Mouse (Mus musculus) limb, embryonic 15.5 days (tissue): Measurements from ENCODE around the gene Gucy1b1. TPM values are rescaled to one million over a fixed set of nuclear protein-coding genes. Genes with fewer than 3 reads are reported as not detected.

ENCODE experiments used
- ATAC-seq: fragments of 200-750 bp; cut with Nextera tagmentation; 2 replicates; pipeline ENCODE4 v1.8.0; 2017; ENCODE audit warnings: low read depth, moderate TSS enrichment; ENCODE audit not compliant: insufficient number of reproducible peaks, low FRiP score, low TSS enrichment
- H3K27ac ChIP-seq: fragments of 300-500 bp; sonication (generic); 2 replicates; pipeline ENCODE4 v1.5.1; 2015; ENCODE audit warnings: moderate library complexity, mild to moderate bottlenecking, inconsistent platforms
- H3K27me3 ChIP-seq: fragments of 300-500 bp; sonication (generic); 2 replicates; pipeline ENCODE4 v1.6.1; 2015; ENCODE audit warnings: inconsistent platforms
- H3K36me3 ChIP-seq: fragments of 300-500 bp; sonication (generic); 2 replicates; pipeline ENCODE4 v1.6.1; 2015; ENCODE audit warnings: inconsistent platforms
- H3K4me1 ChIP-seq: fragments of 300-500 bp; sonication (generic); 2 replicates; pipeline ENCODE4 v1.6.1; 2015; ENCODE audit warnings: inconsistent platforms
- H3K4me2 ChIP-seq: fragments of 300-500 bp; sonication (generic); 2 replicates; pipeline ENCODE4 v1.6.1; 2015; ENCODE audit warnings: mild to moderate bottlenecking, inconsistent platforms
- H3K4me3 ChIP-seq: fragments of 300-500 bp; sonication (generic); 2 replicates; pipeline ENCODE4 v1.5.1; 2015; ENCODE audit warnings: mild to moderate bottlenecking, inconsistent platforms
- H3K9ac ChIP-seq: fragments of 300-500 bp; sonication (generic); 2 replicates; pipeline ENCODE4 v1.6.1; 2015; ENCODE audit warnings: inconsistent platforms
- H3K9me3 ChIP-seq: fragments of 300-500 bp; sonication (generic); 2 replicates; pipeline ENCODE4 v1.6.1; 2016; ENCODE audit warnings: inconsistent platforms
- WGBS: fragments of 180-500 bp; shearing (Covaris S2); methylation state at CpG from one replicate; pipeline ENCODE4 v1.1.7; 2015; 5-methylcytosine and 5-hydroxymethylcytosine counted together
- polyA plus RNA-seq: library from polyadenylated mRNA; unstranded; fragments of >200 nt; fragmentation: Nextera tagmentation; extraction: Ambion mirVana; gene quantifications from 2 replicates; pipeline ENCODE4 v1.2.1, GENCODE M21; 2015

Gucy1b1 gene
- polyA plus RNA-seq: 11.2 and 13.0 TPM in 2 replicates

DNA sequence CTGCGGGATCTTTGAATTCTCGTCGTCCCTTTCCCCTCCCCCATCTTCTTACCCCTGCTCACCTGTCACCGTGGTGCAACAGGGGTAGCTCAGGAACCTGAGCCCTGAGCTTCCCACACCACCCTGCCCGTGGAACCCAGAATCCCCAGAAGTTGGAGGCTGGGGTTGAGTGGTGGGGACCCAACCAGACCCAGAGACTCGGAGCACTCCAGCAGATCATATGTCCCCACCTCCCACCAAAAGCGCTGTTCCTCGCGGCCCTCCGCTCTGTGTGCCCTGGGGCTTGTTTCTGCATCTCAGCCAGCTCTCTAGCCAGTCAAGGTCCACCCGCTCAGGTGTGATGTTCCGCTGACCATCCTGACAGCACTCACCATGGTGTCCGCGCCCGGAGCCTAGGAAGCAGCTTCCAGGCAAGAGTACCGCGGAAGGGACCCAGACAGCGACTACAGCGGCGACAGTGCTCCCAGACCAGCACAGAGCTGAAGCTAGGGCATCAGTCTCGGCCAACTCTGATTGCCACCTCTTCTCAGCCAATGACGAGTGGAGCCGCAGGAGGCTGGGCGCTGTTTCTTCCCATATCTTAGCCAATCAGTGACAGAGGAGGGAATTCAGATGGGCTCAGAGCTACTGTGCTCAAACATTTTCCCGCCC, at the start of gene Gucy1b1:
TSS of gene Gucy1b1 (minus strand) at position 489 of the 651 bp plus-strand sequence.
- 3% methylated on average over 25 of the region's 25 CpGs for WGBS
- Histone ChIP-seq H3K36me3 (no peaks in the 10 kb centered on the region), H3K9ac (peak within 1 kb of the TSS; percentile 39), H3K9me3 (no peaks in the 10 kb centered on the region), H3K27me3 (peaks cover 12% of the 10 kb centered on the region; the same call in 1 of the 2 replicates), H3K27ac (no peak within 1 kb of the TSS), H3K4me1 (peaks cover 17% of the 10 kb centered on the region), H3K4me2 (peak within 1 kb of the TSS; percentile 95), H3K4me3 (peak within 1 kb of the TSS; percentile 48)
- ATAC-seq: peak; percentile 90

DNA sequence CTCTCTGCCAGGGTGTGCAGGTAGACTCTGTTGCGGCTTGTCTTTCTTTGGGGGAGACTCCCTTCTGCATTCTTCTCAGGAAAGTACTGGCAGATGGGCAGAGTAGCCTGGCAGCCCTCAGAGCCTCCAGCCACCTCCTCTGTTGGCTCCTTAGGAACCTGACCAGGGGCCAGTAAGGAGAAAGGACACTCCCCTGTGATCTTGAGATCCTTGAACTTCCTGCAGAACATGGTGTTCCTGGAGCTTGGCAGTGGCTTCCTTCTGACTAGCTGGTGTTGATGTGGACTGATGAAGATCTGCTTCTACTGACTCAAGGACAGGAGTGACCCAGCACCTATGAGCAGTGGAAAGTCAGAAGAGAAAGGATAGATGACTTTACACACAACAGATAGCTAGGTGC, 44.4 kb upstream of the Gucy1b1 start:
- Histone ChIP-seq H3K4me1 (no peaks in the 10 kb centered on the region), H3K27ac (no peak overlapping the region), H3K9ac (no peak overlapping the region), H3K4me2 (no peak overlapping the region), H3K36me3 (no peaks in the 10 kb centered on the region), H3K4me3 (no peak overlapping the region), H3K27me3 (no peaks in the 10 kb centered on the region), H3K9me3 (no peaks in the 10 kb centered on the region)
- ATAC-seq: no peak
- WGBS: 69% methylated on average over 1 of the region's 1 CpGs

DNA sequence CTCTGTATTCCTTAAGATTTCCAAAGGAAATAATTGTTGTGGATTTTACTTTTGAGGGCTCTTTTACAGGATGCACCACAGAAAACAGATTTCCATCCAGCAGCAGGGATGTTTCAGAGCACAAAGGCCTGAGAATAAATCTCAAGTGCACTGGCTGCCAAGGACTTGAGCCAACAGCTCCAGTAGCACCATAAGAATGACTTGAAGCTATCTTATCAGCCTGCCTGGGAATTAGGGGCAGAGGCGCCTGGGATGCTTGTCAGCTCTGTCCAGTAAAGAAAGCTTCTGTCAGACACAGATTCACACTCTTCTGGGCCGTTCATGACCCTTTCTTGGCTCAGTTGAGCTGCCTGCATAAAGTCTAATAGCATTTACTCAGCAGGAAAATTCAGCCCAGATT, 38.0 kb upstream of the Gucy1b1 start:
- Histone ChIP-seq H3K4me2 (no peak overlapping the region), H3K4me3 (no peak overlapping the region), H3K27ac (no peak overlapping the region), H3K4me1 (no peaks in the 10 kb centered on the region), H3K9ac (no peak overlapping the region), H3K36me3 (no peaks in the 10 kb centered on the region), H3K9me3 (no peaks in the 10 kb centered on the region), H3K27me3 (no peaks in the 10 kb centered on the region)
- 62% methylated on average over 2 of the region's 2 CpGs for WGBS
- no peak for ATAC-seq

DNA sequence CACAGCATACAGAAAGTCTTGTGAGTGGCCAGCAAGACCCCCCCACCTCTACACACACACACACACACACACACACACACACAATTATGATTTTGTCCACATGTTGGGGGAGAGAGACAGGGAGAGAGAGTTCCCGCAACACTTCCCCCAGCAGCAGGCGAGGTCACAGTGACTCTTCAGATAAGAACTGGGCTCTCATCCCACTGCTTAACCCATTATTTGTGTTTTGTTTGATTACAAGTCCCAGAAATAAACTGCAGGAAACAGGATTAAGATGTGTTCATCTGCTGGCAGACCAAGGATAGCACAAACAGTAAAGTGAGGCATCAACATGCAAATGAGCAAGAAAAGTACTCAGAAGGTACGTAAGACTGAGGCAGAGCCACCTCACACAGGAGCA, 37.5 kb upstream of the Gucy1b1 start:
- H3K27ac ChIP-seq: no peak overlapping the region
- no peaks in the 10 kb centered on the region for H3K36me3 ChIP-seq
- H3K4me2 ChIP-seq: no peak overlapping the region
- no peak for ATAC-seq
- no peaks in the 10 kb centered on the region for H3K9me3 ChIP-seq
- 77% methylated on average over 3 of the region's 3 CpGs for WGBS
- no peak overlapping the region for H3K4me3 ChIP-seq
- H3K27me3 ChIP-seq: no peaks in the 10 kb centered on the region
- H3K4me1 ChIP-seq: no peaks in the 10 kb centered on the region
- H3K9ac ChIP-seq: no peak overlapping the region

DNA sequence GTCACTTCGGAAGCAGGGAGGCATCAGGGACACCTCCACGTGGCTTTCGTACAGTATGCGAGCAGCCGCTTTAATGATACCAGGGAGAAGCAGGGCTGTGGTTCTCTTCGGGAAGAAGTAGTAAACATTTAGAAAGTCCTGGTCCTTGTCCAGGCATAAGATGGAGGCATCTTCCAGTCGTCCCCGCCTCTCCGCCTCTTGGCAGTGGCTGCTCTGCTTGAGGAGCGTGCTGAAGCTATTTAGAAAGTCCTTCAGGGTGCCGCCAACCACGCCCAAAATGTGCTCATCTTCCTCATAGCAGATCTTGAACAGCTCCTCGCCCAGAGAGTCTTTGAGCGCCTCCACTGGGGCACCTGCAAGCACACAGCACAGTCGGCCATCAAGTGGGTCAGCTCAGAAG, 34.5 kb upstream of the Gucy1b1 start:
- Histone ChIP-seq H3K4me2 (no peak overlapping the region), H3K4me3 (no peak overlapping the region), H3K27ac (no peak overlapping the region), H3K4me1 (no peaks in the 10 kb centered on the region), H3K27me3 (no peaks in the 10 kb centered on the region), H3K9ac (no peak overlapping the region), H3K36me3 (no peaks in the 10 kb centered on the region), H3K9me3 (no peaks in the 10 kb centered on the region)
- no peak for ATAC-seq
- 88% methylated on average over 15 of the region's 15 CpGs for WGBS

DNA sequence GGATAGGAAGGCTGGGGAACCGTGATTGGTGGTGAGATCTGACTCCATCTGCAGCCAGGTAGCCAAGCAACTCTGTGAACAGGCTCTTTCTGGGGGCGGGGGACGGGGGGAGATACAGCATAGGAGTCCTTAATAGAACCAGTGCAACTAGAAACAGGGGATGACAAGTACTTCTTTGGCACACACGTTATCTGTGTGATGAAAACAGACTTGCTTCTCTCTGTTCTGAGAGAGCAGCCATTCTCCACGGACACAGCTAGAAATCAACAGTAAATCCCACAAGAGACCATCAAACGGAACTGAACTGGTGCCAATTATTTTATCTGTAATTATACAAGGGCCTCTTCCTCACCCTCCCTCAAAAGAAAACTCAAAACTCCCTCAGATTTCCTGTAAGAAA, 29.7 kb upstream of the Gucy1b1 start:
- Histone ChIP-seq H3K4me2 (no peak overlapping the region), H3K4me3 (no peak overlapping the region), H3K9me3 (no peaks in the 10 kb centered on the region), H3K27me3 (no peaks in the 10 kb centered on the region), H3K4me1 (no peaks in the 10 kb centered on the region), H3K27ac (no peak overlapping the region), H3K9ac (no peak overlapping the region), H3K36me3 (no peaks in the 10 kb centered on the region)
- ATAC-seq: no peak
- WGBS: 65% methylated on average over 6 of the region's 6 CpGs

DNA sequence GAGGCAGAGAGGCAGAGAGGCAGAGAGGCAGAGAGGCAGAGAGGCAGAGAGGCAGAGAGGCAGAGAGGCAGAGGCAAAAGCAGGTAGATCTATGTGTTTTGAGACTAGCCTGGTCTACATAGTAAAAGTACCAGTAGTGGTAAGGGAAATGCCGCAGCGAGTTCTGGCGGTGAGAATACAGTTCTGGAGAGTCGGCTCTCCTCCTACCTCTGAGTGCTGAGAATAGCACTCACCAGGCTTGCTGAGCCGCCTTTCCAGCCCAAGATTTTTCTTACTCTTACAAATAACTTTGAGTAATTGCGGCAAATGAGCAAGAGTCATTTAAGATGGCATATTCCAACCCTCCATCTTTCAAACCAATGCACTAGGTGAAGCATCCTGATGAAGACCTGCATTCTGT, 24.6 kb upstream of the Gucy1b1 start:
- no peak for ATAC-seq
- Histone ChIP-seq H3K9ac (no peak overlapping the region), H3K27ac (no peak overlapping the region), H3K36me3 (no peaks in the 10 kb centered on the region), H3K4me2 (no peak overlapping the region), H3K4me3 (no peak overlapping the region), H3K27me3 (no peaks in the 10 kb centered on the region), H3K4me1 (no peaks in the 10 kb centered on the region), H3K9me3 (no peaks in the 10 kb centered on the region)
- WGBS: 73% methylated on average over 6 of the region's 6 CpGs

DNA sequence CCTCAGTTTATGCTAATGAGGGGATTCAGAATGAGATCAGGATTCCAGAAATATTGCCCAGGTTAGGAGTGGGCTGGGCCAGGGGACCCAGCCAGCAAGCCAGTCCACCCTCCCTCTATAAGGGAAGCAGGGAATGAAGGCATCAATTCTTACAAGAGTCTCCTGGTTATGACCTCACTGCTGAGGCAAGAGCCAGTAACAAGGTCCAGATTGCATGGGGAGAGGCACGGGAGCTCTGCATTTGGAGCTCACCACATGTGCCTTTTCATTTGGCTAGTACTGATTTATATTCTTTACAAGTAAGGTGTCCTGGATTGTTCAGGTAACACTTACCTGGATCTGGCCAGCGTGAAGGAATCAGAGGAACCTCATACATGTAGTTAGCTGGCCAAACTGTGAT, 22.3 kb upstream of the Gucy1b1 start:
- no peaks in the 10 kb centered on the region for H3K27me3 ChIP-seq
- no peak for ATAC-seq
- 43% methylated on average over 2 of the region's 2 CpGs for WGBS
- no peak overlapping the region for H3K4me2 ChIP-seq
- no peak overlapping the region for H3K9ac ChIP-seq
- no peak overlapping the region for H3K27ac ChIP-seq
- no peaks in the 10 kb centered on the region for H3K4me1 ChIP-seq
- H3K4me3 ChIP-seq: no peak overlapping the region
- no peaks in the 10 kb centered on the region for H3K36me3 ChIP-seq
- H3K9me3 ChIP-seq: no peaks in the 10 kb centered on the region

DNA sequence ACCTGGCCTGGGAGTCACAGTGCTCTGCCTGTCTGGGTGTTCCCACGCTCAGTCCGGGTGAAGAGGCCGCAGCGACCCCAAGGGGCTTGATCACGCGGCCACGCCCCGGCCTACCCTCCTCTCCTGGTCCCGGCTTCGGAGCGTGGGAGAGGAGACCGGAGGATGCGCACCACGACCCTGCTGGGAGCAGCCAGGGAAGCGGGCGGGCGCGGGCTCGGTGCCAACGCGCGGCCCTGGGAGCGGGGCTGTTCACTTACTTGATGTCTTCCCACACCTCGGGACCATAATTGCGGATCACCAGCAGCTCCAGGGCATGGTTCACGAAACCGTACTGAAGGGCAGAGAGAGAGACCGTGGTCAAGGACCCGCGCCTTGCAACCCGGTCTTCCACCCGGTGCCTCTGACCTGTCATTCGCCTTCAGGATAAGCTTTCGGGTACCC, 728 bp downstream of the Gucy1b1 start:
- peak overlapping the region; percentile 95 for H3K4me2 ChIP-seq
- under 1% methylated on average over 34 of the region's 34 CpGs for WGBS
- peak overlapping the region; percentile 39 for H3K9ac ChIP-seq
- H3K27me3 ChIP-seq: peaks cover 12% of the 10 kb centered on the region; the same call in 1 of the 2 replicates
- no peak for ATAC-seq
- peaks cover 17% of the 10 kb centered on the region for H3K4me1 ChIP-seq
- H3K9me3 ChIP-seq: no peaks in the 10 kb centered on the region
- peak overlapping the region; percentile 48 for H3K4me3 ChIP-seq
- no peak overlapping the region for H3K27ac ChIP-seq
- no peaks in the 10 kb centered on the region for H3K36me3 ChIP-seq

DNA sequence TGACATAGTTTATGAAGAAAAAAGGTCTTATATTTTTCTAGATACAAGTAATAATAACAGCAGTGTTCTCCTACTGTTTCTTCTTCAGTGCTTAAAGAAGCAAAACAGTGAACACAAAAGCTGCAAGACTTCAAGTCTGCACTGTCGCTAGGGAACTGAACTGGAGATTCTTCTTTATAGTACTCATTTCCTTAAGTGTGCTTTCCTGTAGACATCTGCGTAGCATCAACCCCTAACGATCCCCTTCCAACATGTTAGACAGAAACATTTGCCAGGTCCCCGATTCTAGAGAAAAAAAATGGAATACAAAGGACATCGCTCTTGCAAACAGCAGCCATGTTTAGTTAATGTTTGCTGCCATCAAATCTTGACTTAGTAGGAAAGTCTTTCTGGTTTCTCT, 6.7 kb downstream of the Gucy1b1 start:
- no peaks in the 10 kb centered on the region for H3K9me3 ChIP-seq
- H3K27ac ChIP-seq: no peak overlapping the region
- no peaks in the 10 kb centered on the region for H3K27me3 ChIP-seq
- no peaks in the 10 kb centered on the region for H3K36me3 ChIP-seq
- no peak overlapping the region for H3K9ac ChIP-seq
- no peak overlapping the region for H3K4me2 ChIP-seq
- ATAC-seq: no peak
- H3K4me3 ChIP-seq: no peak overlapping the region
- H3K4me1 ChIP-seq: no peaks in the 10 kb centered on the region
- WGBS: 56% methylated on average over 5 of the region's 5 CpGs

DNA sequence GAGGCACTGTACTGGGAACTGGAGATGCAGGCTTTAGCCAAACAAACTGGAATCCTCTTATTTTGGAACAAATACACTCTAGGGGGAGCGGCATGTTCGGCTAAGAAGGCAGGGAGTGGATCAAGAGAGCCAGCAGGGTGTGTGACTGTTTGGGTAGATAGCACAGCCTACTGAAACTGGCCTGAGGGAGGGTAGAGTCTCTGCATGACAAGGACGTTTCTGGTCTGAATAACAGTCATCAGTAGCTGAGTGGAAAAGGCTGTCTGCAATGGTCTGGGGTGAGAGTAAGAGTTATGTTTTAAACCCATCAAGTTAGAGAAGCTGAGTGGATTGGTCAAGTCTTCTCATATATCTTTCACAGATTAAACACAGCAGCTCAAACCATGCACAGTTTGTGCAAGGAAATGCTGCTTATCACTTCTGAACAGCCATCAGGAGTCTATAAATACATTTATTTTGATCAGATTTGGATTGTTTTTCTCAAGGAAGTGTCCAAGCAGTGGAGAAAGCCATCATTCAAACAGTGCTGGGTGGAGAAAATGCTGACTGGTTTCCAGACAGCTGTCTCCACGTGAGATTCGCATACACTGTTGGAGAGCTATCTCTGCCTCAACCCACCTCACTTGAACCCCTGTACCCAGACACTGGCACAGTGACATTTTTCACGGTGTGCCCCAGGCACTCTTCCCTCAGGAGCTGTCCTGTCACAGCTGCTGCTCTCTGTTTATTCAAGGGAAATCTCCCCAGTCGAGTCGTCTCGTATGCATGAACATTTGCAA, 12.9 kb downstream of the Gucy1b1 start:
- no peak overlapping the region for H3K4me3 ChIP-seq
- no peaks in the 10 kb centered on the region for H3K9me3 ChIP-seq
- no peak overlapping the region for H3K27ac ChIP-seq
- no peak for ATAC-seq
- H3K9ac ChIP-seq: no peak overlapping the region
- no peaks in the 10 kb centered on the region for H3K4me1 ChIP-seq
- no peaks in the 10 kb centered on the region for H3K36me3 ChIP-seq
- no peaks in the 10 kb centered on the region for H3K27me3 ChIP-seq
- WGBS: 44% methylated on average over 9 of the region's 9 CpGs
- H3K4me2 ChIP-seq: no peak overlapping the region

DNA sequence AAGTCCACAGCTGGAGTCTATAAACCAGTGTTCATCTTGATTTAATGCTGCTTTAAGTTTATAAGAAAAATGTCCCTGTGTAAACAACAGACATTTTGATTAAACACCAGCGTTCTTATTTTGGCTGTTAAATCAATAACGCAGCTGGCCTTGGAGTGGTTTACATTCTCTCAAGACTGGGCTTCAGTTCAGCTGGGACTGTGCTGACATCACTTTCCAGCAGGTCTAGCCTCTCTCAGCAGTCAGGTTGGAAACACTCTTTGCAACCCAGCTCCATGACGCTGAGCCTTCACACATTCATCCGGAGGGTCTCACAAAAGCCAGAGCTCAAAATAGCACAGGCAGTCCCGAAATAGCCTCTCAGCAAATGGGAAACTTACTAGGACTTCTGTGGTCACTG, 17.3 kb downstream of the Gucy1b1 start:
- Histone ChIP-seq H3K4me2 (no peak overlapping the region), H3K9ac (no peak overlapping the region), H3K4me1 (peaks cover 3% of the 10 kb centered on the region; the same call in 1 of the 2 replicates), H3K36me3 (no peaks in the 10 kb centered on the region), H3K27me3 (no peaks in the 10 kb centered on the region), H3K27ac (no peak overlapping the region), H3K9me3 (no peaks in the 10 kb centered on the region), H3K4me3 (no peak overlapping the region)
- WGBS: 40% methylated on average over 5 of the region's 5 CpGs
- ATAC-seq: no peak
